Mouse (Mus musculus): ENCODE data around the gene Rnf224. TPM values are rescaled to one million over a fixed set of nuclear protein-coding genes. Genes with fewer than 3 reads are reported as not detected.
"Not testable (repeated sequence)": the region's sequence is repeated elsewhere in the genome, so short reads cannot be mapped to it uniquely, and the experiment has no call there.

Rnf224 gene
- total and polyA plus RNA-seq, 3 experiments: 0.10 TPM; not detected in 2

- not testable (repeated sequence) for H3K36me3 ChIP-seq (ENCODE audit: control insufficient read depth in 1 of 2, insufficient read depth in 2 of 2, low read length in 2 of 2); H3K27me3 ChIP-seq (ENCODE audit: control insufficient read depth in 1 of 2, insufficient read depth in 2 of 2, low read length in 2 of 2); H3K27ac ChIP-seq (ENCODE audit: control insufficient read depth, low read depth, low read length); H3K9me3 ChIP-seq (replicated peaks; ENCODE audit: insufficient read depth, low read length); DNase-seq (ENCODE audit: low read depth, low spot score)
- peak overlapping the region; percentile 31 to 32; a peak in 3 of 4 replicates for H3K4me3 ChIP-seq (ENCODE audit: control insufficient read depth in 1 of 2, insufficient read depth in 1 of 2, low read depth in 2 of 2, low read length in 2 of 2)
- H3K4me1 ChIP-seq (ENCODE audit: control insufficient read depth in 1 of 2, insufficient read depth in 2 of 2, low read length in 2 of 2): peaks cover 2 to 14% of the 10 kb centered on the region in 2 experiments; a peak in 1 of 4 replicates
- peak overlapping the region; percentile 54 for H3K9ac ChIP-seq (ENCODE audit: control insufficient read depth, low read depth, low read length, poor library complexity, severe bottlenecking)
- TF ChIP-seq TBP (IDR thresholded peaks at IDR 0.05; ENCODE audit: low read depth, low read length): peak; percentile 74
- peaks cover 20% of the 10 kb centered on the region for H3K79me2 ChIP-seq (ENCODE audit: control insufficient read depth, insufficient read depth, low read length, poor library complexity)
Observed at GRCm38 (mm10) chr2:25257250-25257649, 20.7 kb upstream of the Rnf224 start.

GRCm38 (mm10) chr2:25256443-25257109 is 20.0 kb upstream of the Rnf224 start:
- not testable (repeated sequence) for H3K36me3 ChIP-seq (ENCODE audit: control insufficient read depth in 1 of 2, insufficient read depth in 2 of 2, low read length in 2 of 2); H3K27ac ChIP-seq (ENCODE audit: control insufficient read depth, low read depth, low read length); H3K27me3 ChIP-seq (ENCODE audit: control insufficient read depth in 1 of 2, insufficient read depth in 2 of 2, low read length in 2 of 2); H3K9me3 ChIP-seq (replicated peaks; ENCODE audit: insufficient read depth, low read length)
- H3K9ac ChIP-seq (ENCODE audit: control insufficient read depth, low read depth, low read length, poor library complexity, severe bottlenecking): peak overlapping the region; percentile 96
- TF ChIP-seq RAD21 (IDR thresholded peaks at IDR 0.05; ENCODE audit: low read depth, low read length): peak; percentile 81
- TF ChIP-seq ZNF384 (IDR thresholded peaks at IDR 0.05; ENCODE audit: low read depth, low read length): 0 out of 2 replicates have a peak, but pooled peaks have one; percentile 54
- TF ChIP-seq MYC (IDR thresholded peaks at IDR 0.05; ENCODE audit: low read depth, low read length): peak; percentile 92
- TF ChIP-seq CTCF (IDR thresholded peaks at IDR 0.05 in 2 of 3, conservative IDR thresholded peaks at IDR 0.05 in 1 of 3; ENCODE audit: control insufficient read depth in 1 of 3, insufficient read depth in 1 of 3, low read depth in 2 of 3, low read length in 3 of 3, poor library complexity in 1 of 3, severe bottlenecking in 1 of 3): peak; percentile 38 to 72 (median 59)
- TF ChIP-seq TBP (IDR thresholded peaks at IDR 0.05; ENCODE audit: low read depth, low read length): 0 out of 2 replicates have a peak, but pooled peaks have one; percentile 22
- TF ChIP-seq SIN3A (IDR thresholded peaks at IDR 0.05; ENCODE audit: low read length): peak; percentile 91
- peak; percentile 76 for TF ChIP-seq MXI1 (IDR thresholded peaks at IDR 0.05; ENCODE audit: low read depth, low read length)
- TF ChIP-seq SMC3 (IDR thresholded peaks at IDR 0.05; ENCODE audit: low read depth, low read length): peak; percentile 76
- peak; percentile 56; the same call in 1 of the 2 replicates for TF ChIP-seq HCFC1 (IDR thresholded peaks at IDR 0.05; ENCODE audit: low read depth, low read length)
- peak; percentile 78 for TF ChIP-seq ZC3H11A (IDR thresholded peaks at IDR 0.05; ENCODE audit: low read depth, low read length)
- TF ChIP-seq NRF1 (IDR thresholded peaks at IDR 0.05; ENCODE audit: insufficient read depth, low read depth, low read length, poor library complexity, severe bottlenecking): 0 out of 2 replicates have a peak, but pooled peaks have one; percentile 9
- peak; percentile 47; the same call in 1 of the 2 replicates for TF ChIP-seq ELF1 (IDR thresholded peaks at IDR 0.05; ENCODE audit: low read depth, low read length)
- H3K4me3 ChIP-seq (ENCODE audit: control insufficient read depth in 1 of 2, insufficient read depth in 1 of 2, low read depth in 2 of 2, low read length in 2 of 2): peak overlapping the region; percentile 87 to 97
- peaks cover 2 to 14% of the 10 kb centered on the region in 2 experiments; a peak in 1 of 4 replicates for H3K4me1 ChIP-seq (ENCODE audit: control insufficient read depth in 1 of 2, insufficient read depth in 2 of 2, low read length in 2 of 2)
- DNase-seq (ENCODE audit: low read depth, low spot score): peak; percentile 90
- peaks cover 20% of the 10 kb centered on the region for H3K79me2 ChIP-seq (ENCODE audit: control insufficient read depth, insufficient read depth, low read length, poor library complexity)

GRCm38 (mm10) chr2:25255284-25255779 is 18.7 kb upstream of the Rnf224 start, which contains the start of gene Tmem203:
Gene Tmem203 (plus strand): TSS chr2:25255439.
- peak within 1 kb of the TSS; percentile 87 to 97 for H3K4me3 ChIP-seq (ENCODE audit: control insufficient read depth in 1 of 2, insufficient read depth in 1 of 2, low read depth in 2 of 2, low read length in 2 of 2)
- H3K27ac ChIP-seq (ENCODE audit: control insufficient read depth, low read depth, low read length): peak within 1 kb of the TSS; percentile 69
- no peak for TF ChIP-seq CHD1 (IDR thresholded peaks at IDR 0.05; ENCODE audit: low read depth, low read length)
- TF ChIP-seq EP300 (IDR thresholded peaks at IDR 0.05; ENCODE audit: low read depth in 1 of 2, low read length in 2 of 2): peak in 1 of 2 experiments; percentile 48; a peak in 1 of 4 replicates
- no peak for TF ChIP-seq BHLHE40 (IDR thresholded peaks at IDR 0.05; ENCODE audit: borderline replicate concordance, low read depth, low read length)
- TF ChIP-seq USF1 (IDR thresholded peaks at IDR 0.05; ENCODE audit: low read depth, low read length): no peak
- no peak for TF ChIP-seq USF2 (IDR thresholded peaks at IDR 0.05; ENCODE audit: borderline replicate concordance in 1 of 2, insufficient read depth in 1 of 2, low read depth in 1 of 2, low read length in 2 of 2)
- no peak for TF ChIP-seq E2F4 (IDR thresholded peaks at IDR 0.05; ENCODE audit: borderline replicate concordance, low read depth, low read length)
- TF ChIP-seq ZKSCAN1 (IDR thresholded peaks at IDR 0.05; ENCODE audit: low read depth, low read length): no peak
- peak; percentile 74; the same call in 1 of the 2 replicates for TF ChIP-seq KAT2A (conservative IDR thresholded peaks at IDR 0.05; ENCODE audit: low read depth, low read length)
- TF ChIP-seq MYB (IDR thresholded peaks at IDR 0.05; ENCODE audit: low read depth, low read length): no peak
- no peak for TF ChIP-seq MAFK (IDR thresholded peaks at IDR 0.05; ENCODE audit: borderline replicate concordance, low read depth, low read length)
- TF ChIP-seq RCOR1 (IDR thresholded peaks at IDR 0.05; ENCODE audit: low read depth, low read length): no peak

More at GRCm38 (mm10) chr2:25255284-25255779, 18.7 kb upstream of the Rnf224 start, which contains the start of gene Tmem203:
- DNase-seq (ENCODE audit: low read depth, low spot score): peak; percentile 95
- Histone ChIP-seq H3K4me1 (ENCODE audit: control insufficient read depth in 1 of 2, insufficient read depth in 2 of 2, low read length in 2 of 2) (peaks cover 2 to 12% of the 10 kb centered on the region in 2 experiments; a peak in 1 of 4 replicates), H3K9ac (ENCODE audit: control insufficient read depth, low read depth, low read length, poor library complexity, severe bottlenecking) (peak within 1 kb of the TSS; percentile 96), H3K27me3 (ENCODE audit: control insufficient read depth in 1 of 2, insufficient read depth in 2 of 2, low read length in 2 of 2) (no peaks in the 10 kb centered on the region), H3K9me3 (replicated peaks; ENCODE audit: insufficient read depth, low read length) (no peaks in the 10 kb centered on the region), H3K79me2 (ENCODE audit: control insufficient read depth, insufficient read depth, low read length, poor library complexity) (peaks cover 20% of the 10 kb centered on the region), H3K36me3 (ENCODE audit: control insufficient read depth in 1 of 2, insufficient read depth in 2 of 2, low read length in 2 of 2) (peaks cover 0 to 8% of the 10 kb centered on the region in 2 experiments; a peak in 2 of 4 replicates)
